Mouse (Mus musculus): ENCODE measurements at regions not wholly inside any gene's neighbourhood (a gene's known extent, or its start where the extent isn't known, plus 50 kb on each side); places are given as distances from the start of the nearest gene placed in this dataset.

- Histone ChIP-seq H3K27me3 (ENCODE audit: insufficient read depth, low read length) (no peaks in the 10 kb centered on the region), H3K4me2 (replicated peaks; ENCODE audit: low read depth, low read length) (no peak overlapping the region), H3K27ac (ENCODE audit: low read length) (no peak overlapping the region), H3K4me1 (ENCODE audit: insufficient read depth, low read length) (no peaks in the 10 kb centered on the region), H3K9ac (replicated peaks; ENCODE audit: low read length) (no peak overlapping the region), H3K4me3 (ENCODE audit: low read length) (no peak overlapping the region), H3K9me3 (ENCODE audit: low read length) (peaks cover 3% of the 10 kb centered on the region; the same call in 1 of the 2 replicates), H3K36me3 (ENCODE audit: insufficient read depth, low read length) (no peaks in the 10 kb centered on the region)
- 75% methylated on average over 5 of the region's 5 CpGs for WGBS
- no peak for ATAC-seq (ENCODE audit: low FRiP score, low TSS enrichment)
These were observed 130.2 kb upstream of the Frmd6 start for GRCm38 (mm10) chr12:70695162-70695561.

GRCm38 (mm10) chr12:70696256-70696655 lies 129.1 kb upstream of the Frmd6 start:
- Histone ChIP-seq H3K4me2 (replicated peaks; ENCODE audit: low read depth, low read length) (no peak overlapping the region), H3K9ac (replicated peaks; ENCODE audit: low read length) (no peak overlapping the region), H3K27me3 (ENCODE audit: insufficient read depth, low read length) (no peaks in the 10 kb centered on the region), H3K27ac (ENCODE audit: low read length) (no peak overlapping the region), H3K9me3 (ENCODE audit: low read length) (peaks cover 3% of the 10 kb centered on the region; the same call in 1 of the 2 replicates), H3K4me1 (ENCODE audit: insufficient read depth, low read length) (no peaks in the 10 kb centered on the region), H3K36me3 (ENCODE audit: insufficient read depth, low read length) (no peaks in the 10 kb centered on the region), H3K4me3 (ENCODE audit: low read length) (no peak overlapping the region)
- no peak for ATAC-seq (ENCODE audit: low FRiP score, low TSS enrichment)
- WGBS: 41% methylated on average over 6 of the region's 6 CpGs

- WGBS: 78% methylated on average over 6 of the region's 6 CpGs
- H3K9me3 ChIP-seq (ENCODE audit: low read length): peaks cover 3% of the 10 kb centered on the region; the same call in 1 of the 2 replicates
- H3K4me2 ChIP-seq (replicated peaks; ENCODE audit: low read depth, low read length): no peak overlapping the region
- no peak overlapping the region for H3K9ac ChIP-seq (replicated peaks; ENCODE audit: low read length)
- H3K27ac ChIP-seq (ENCODE audit: low read length): no peak overlapping the region
- no peaks in the 10 kb centered on the region for H3K36me3 ChIP-seq (ENCODE audit: insufficient read depth, low read length)
- H3K4me1 ChIP-seq (ENCODE audit: insufficient read depth, low read length): no peaks in the 10 kb centered on the region
- ATAC-seq (ENCODE audit: low FRiP score, low TSS enrichment): no peak
- no peaks in the 10 kb centered on the region for H3K27me3 ChIP-seq (ENCODE audit: insufficient read depth, low read length)
- no peak overlapping the region for H3K4me3 ChIP-seq (ENCODE audit: low read length)
These were observed 126.8 kb upstream of the Frmd6 start for GRCm38 (mm10) chr12:70698466-70698865.

- H3K27ac ChIP-seq (ENCODE audit: low read length): no peak overlapping the region
- H3K36me3 ChIP-seq (ENCODE audit: insufficient read depth, low read length): no peaks in the 10 kb centered on the region
- no peak overlapping the region for H3K9ac ChIP-seq (replicated peaks; ENCODE audit: low read length)
- WGBS: 87% methylated on average over 5 of the region's 5 CpGs
- no peaks in the 10 kb centered on the region for H3K9me3 ChIP-seq (ENCODE audit: low read length)
- H3K4me1 ChIP-seq (ENCODE audit: insufficient read depth, low read length): no peaks in the 10 kb centered on the region
- no peaks in the 10 kb centered on the region for H3K27me3 ChIP-seq (ENCODE audit: insufficient read depth, low read length)
- H3K4me2 ChIP-seq (replicated peaks; ENCODE audit: low read depth, low read length): no peak overlapping the region
- no peak for ATAC-seq (ENCODE audit: low FRiP score, low TSS enrichment)
- no peak overlapping the region for H3K4me3 ChIP-seq (ENCODE audit: low read length)
These were observed 122.8 kb upstream of the Frmd6 start for GRCm38 (mm10) chr12:70702473-70702872.

- Histone ChIP-seq H3K36me3 (ENCODE audit: insufficient read depth, low read length) (no peaks in the 10 kb centered on the region), H3K27me3 (ENCODE audit: insufficient read depth, low read length) (no peaks in the 10 kb centered on the region), H3K4me3 (ENCODE audit: low read length) (no peak overlapping the region), H3K27ac (ENCODE audit: low read length) (no peak overlapping the region), H3K4me1 (ENCODE audit: insufficient read depth, low read length) (peaks cover under 1% of the 10 kb centered on the region; the same call in 1 of the 2 replicates), H3K9ac (replicated peaks; ENCODE audit: low read length) (no peak overlapping the region), H3K9me3 (ENCODE audit: low read length) (no peaks in the 10 kb centered on the region), H3K4me2 (replicated peaks; ENCODE audit: low read depth, low read length) (no peak overlapping the region)
- WGBS: 83% methylated on average over 11 of the region's 11 CpGs
- 0 out of 2 replicates have a peak, but pooled peaks have one; percentile 23 for ATAC-seq (ENCODE audit: low FRiP score, low TSS enrichment)
These were observed 118.3 kb upstream of the Frmd6 start for GRCm38 (mm10) chr12:70706806-70707628.

GRCm38 (mm10) chr12:70707629-70708289 lies 117.6 kb upstream of the Frmd6 start:
- Histone ChIP-seq H3K9ac (replicated peaks; ENCODE audit: low read length) (no peak overlapping the region), H3K36me3 (ENCODE audit: insufficient read depth, low read length) (no peaks in the 10 kb centered on the region), H3K4me1 (ENCODE audit: insufficient read depth, low read length) (peaks cover 8% of the 10 kb centered on the region), H3K9me3 (ENCODE audit: low read length) (no peaks in the 10 kb centered on the region), H3K4me3 (ENCODE audit: low read length) (no peak overlapping the region), H3K4me2 (replicated peaks; ENCODE audit: low read depth, low read length) (no peak overlapping the region), H3K27ac (ENCODE audit: low read length) (no peak overlapping the region), H3K27me3 (ENCODE audit: insufficient read depth, low read length) (no peaks in the 10 kb centered on the region)
- ATAC-seq (ENCODE audit: low FRiP score, low TSS enrichment): no peak
- 67% methylated on average over 6 of the region's 6 CpGs for WGBS

- no peaks in the 10 kb centered on the region for H3K27me3 ChIP-seq (ENCODE audit: insufficient read depth, low read length)
- H3K27ac ChIP-seq (ENCODE audit: low read length): no peak overlapping the region
- no peaks in the 10 kb centered on the region for H3K9me3 ChIP-seq (ENCODE audit: low read length)
- no peaks in the 10 kb centered on the region for H3K36me3 ChIP-seq (ENCODE audit: insufficient read depth, low read length)
- no peak overlapping the region for H3K4me3 ChIP-seq (ENCODE audit: low read length)
- peaks cover 13% of the 10 kb centered on the region for H3K4me1 ChIP-seq (ENCODE audit: insufficient read depth, low read length)
- WGBS: 93% methylated on average over 5 of the region's 5 CpGs
- H3K4me2 ChIP-seq (replicated peaks; ENCODE audit: low read depth, low read length): no peak overlapping the region
- no peak for ATAC-seq (ENCODE audit: low FRiP score, low TSS enrichment)
- H3K9ac ChIP-seq (replicated peaks; ENCODE audit: low read length): no peak overlapping the region
These were observed 117.0 kb upstream of the Frmd6 start for GRCm38 (mm10) chr12:70708290-70708668.

- no peaks in the 10 kb centered on the region for H3K27me3 ChIP-seq (ENCODE audit: insufficient read depth, low read length)
- H3K9ac ChIP-seq (replicated peaks; ENCODE audit: low read length): no peak overlapping the region
- H3K9me3 ChIP-seq (ENCODE audit: low read length): no peaks in the 10 kb centered on the region
- 80% methylated on average over 7 of the region's 7 CpGs for WGBS
- peaks cover 22% of the 10 kb centered on the region for H3K4me1 ChIP-seq (ENCODE audit: insufficient read depth, low read length)
- H3K4me2 ChIP-seq (replicated peaks; ENCODE audit: low read depth, low read length): no peak overlapping the region
- H3K4me3 ChIP-seq (ENCODE audit: low read length): no peak overlapping the region
- H3K27ac ChIP-seq (ENCODE audit: low read length): no peak overlapping the region
- ATAC-seq (ENCODE audit: low FRiP score, low TSS enrichment): no peak
- no peaks in the 10 kb centered on the region for H3K36me3 ChIP-seq (ENCODE audit: insufficient read depth, low read length)
These were observed 115.0 kb upstream of the Frmd6 start for GRCm38 (mm10) chr12:70710311-70710710.

GRCm38 (mm10) chr12:70711030-70711429 lies 114.3 kb upstream of the Frmd6 start:
- WGBS: 69% methylated on average over 5 of the region's 5 CpGs
- H3K4me1 ChIP-seq (ENCODE audit: insufficient read depth, low read length): peaks cover 22% of the 10 kb centered on the region
- no peak overlapping the region for H3K4me3 ChIP-seq (ENCODE audit: low read length)
- no peaks in the 10 kb centered on the region for H3K9me3 ChIP-seq (ENCODE audit: low read length)
- no peak overlapping the region for H3K4me2 ChIP-seq (replicated peaks; ENCODE audit: low read depth, low read length)
- no peak overlapping the region for H3K27ac ChIP-seq (ENCODE audit: low read length)
- ATAC-seq (ENCODE audit: low FRiP score, low TSS enrichment): no peak
- no peaks in the 10 kb centered on the region for H3K27me3 ChIP-seq (ENCODE audit: insufficient read depth, low read length)
- H3K9ac ChIP-seq (replicated peaks; ENCODE audit: low read length): no peak overlapping the region
- no peaks in the 10 kb centered on the region for H3K36me3 ChIP-seq (ENCODE audit: insufficient read depth, low read length)

All from kidney, embryonic 16.5 days (tissue).